Mouse (Mus musculus): ENCODE measurements around the gene Vipas39.

- TF ChIP-seq CTCF (IDR thresholded peaks at IDR 0.05) (no peak), EP300 (IDR thresholded peaks at IDR 0.05; ENCODE audit: insufficient read depth, low read depth, low read length) (no peak), POLR2A (IDR thresholded peaks at IDR 0.05; ENCODE audit: insufficient read depth, low read depth, low read length) (no peak)
These were observed 64.4 kb downstream of the Vipas39 start for GRCm38 (mm10) chr12:87201694-87202093.

All from heart, adult 2 months (tissue).